Comparison of ENCODE assay signal across 9 mouse cellular contexts in genomic region chr8:85926107-85926506, GRCm38 (mm10).
DNase-seq lines count a peak whose midpoint lies in the region; ATAC-seq and TF ChIP-seq lines count a peak whose summit lies in the region.
"Had no signal": no experiment of that assay in that cellular context is flagged by ENCODE, and none has a peak within 500 bp of the region (broad histone marks: within the 10 kb centered on the region; RNA-seq: fewer than 3 reads in every experiment).

No protein-coding gene starts in this region.

- WGBS in heart, embryonic 13.5 days = 36% methylated on average over 3 of the region's 3 CpGs
- 54% methylated on average over 3 of the region's 3 CpGs for WGBS in heart, embryonic 12.5 days
- 64% methylated on average over 3 of the region's 3 CpGs for WGBS in neural tube, embryonic 13.5 days
- 44% methylated on average over 3 of the region's 3 CpGs for WGBS in kidney, postnatal 0 days
- WGBS in stomach, postnatal 0 days = 38% methylated on average over 3 of the region's 3 CpGs
- 62% methylated on average over 3 of the region's 3 CpGs for WGBS in intestine, embryonic 16.5 days

- H3K4me2 ChIP-seq in heart, embryonic 13.5 days = peak overlapping the region; percentile 11; the same call in 1 of the 2 replicates
- H3K4me2 ChIP-seq in heart, embryonic 12.5 days = no peak overlapping the region
- no peak overlapping the region for H3K4me2 ChIP-seq in neural tube, embryonic 13.5 days
- H3K4me2 ChIP-seq in kidney, postnatal 0 days (ENCODE audit: low read length) = no peak overlapping the region
- H3K4me2 ChIP-seq in stomach, postnatal 0 days (replicated peaks; ENCODE audit: low read depth) = no peak overlapping the region
- H3K4me2 ChIP-seq in intestine, embryonic 16.5 days (ENCODE audit: low read depth, low read length) = no peak overlapping the region
- H3K4me2 ChIP-seq: limb, embryonic 12.5 days; midbrain, embryonic 12.5 days had no signal

- H3K27ac ChIP-seq in heart, embryonic 13.5 days (replicated peaks) = peak overlapping the region; percentile 54
- no peak overlapping the region for H3K27ac ChIP-seq in heart, embryonic 12.5 days (ENCODE audit: poor library complexity, severe bottlenecking)
- H3K27ac ChIP-seq in neural tube, embryonic 13.5 days (replicated peaks) = no peak overlapping the region
- H3K27ac ChIP-seq in kidney, postnatal 0 days = no peak overlapping the region
- H3K27ac ChIP-seq in stomach, postnatal 0 days (replicated peaks) = no peak overlapping the region
- H3K27ac ChIP-seq in intestine, embryonic 16.5 days (ENCODE audit: low read length) = no peak overlapping the region
- H3K27ac ChIP-seq: limb, embryonic 12.5 days; midbrain, embryonic 12.5 days had no signal

- no peak for ATAC-seq in heart, embryonic 13.5 days (ENCODE audit: extremely low read depth, insufficient number of reproducible peaks, low FRiP score, low TSS enrichment)
- no peak for ATAC-seq in heart, embryonic 12.5 days (ENCODE audit: insufficient number of reproducible peaks, low FRiP score)
- peak; percentile 56; the same call in 1 of the 2 replicates for ATAC-seq in neural tube, embryonic 13.5 days (ENCODE audit: low read depth)
- no peak for ATAC-seq in kidney, postnatal 0 days (replicated peaks; ENCODE audit: low FRiP score, low read depth)
- no peak for ATAC-seq in stomach, postnatal 0 days (ENCODE audit: low FRiP score, low TSS enrichment)
- ATAC-seq in intestine, embryonic 16.5 days = no peak

- no peak for TF ChIP-seq EP300 in stomach, postnatal 0 days (optimal IDR thresholded peaks at IDR 0.05)

- no peak overlapping the region for H3K9ac ChIP-seq in heart, embryonic 13.5 days
- no peak overlapping the region for H3K9ac ChIP-seq in heart, embryonic 12.5 days
- no peak overlapping the region for H3K9ac ChIP-seq in neural tube, embryonic 13.5 days
- H3K9ac ChIP-seq in kidney, postnatal 0 days (ENCODE audit: low read depth, low read length) = no peak overlapping the region
- H3K9ac ChIP-seq in stomach, postnatal 0 days (ENCODE audit: low read length) = no peak overlapping the region
- H3K9ac ChIP-seq in intestine, embryonic 16.5 days (ENCODE audit: low read depth, low read length) = no peak overlapping the region
- H3K9ac ChIP-seq: limb, embryonic 12.5 days; midbrain, embryonic 12.5 days had no signal

- peaks cover 22% of the 10 kb centered on the region; the same call in 1 of the 2 replicates for H3K36me3 ChIP-seq in heart, embryonic 13.5 days
- peaks cover 6% of the 10 kb centered on the region; the same call in 1 of the 2 replicates for H3K36me3 ChIP-seq in heart, embryonic 12.5 days
- no peaks in the 10 kb centered on the region for H3K36me3 ChIP-seq in neural tube, embryonic 13.5 days
- no peaks in the 10 kb centered on the region for H3K36me3 ChIP-seq in kidney, postnatal 0 days (ENCODE audit: insufficient read depth, low read length)
- H3K36me3 ChIP-seq in stomach, postnatal 0 days (ENCODE audit: control insufficient read depth, insufficient read depth, low read length) = no peaks in the 10 kb centered on the region
- H3K36me3 ChIP-seq in intestine, embryonic 16.5 days (ENCODE audit: control insufficient read depth, insufficient read depth, low read length) = no peaks in the 10 kb centered on the region
- H3K36me3 ChIP-seq: limb, embryonic 12.5 days; midbrain, embryonic 12.5 days had no signal

- H3K4me1 ChIP-seq in heart, embryonic 13.5 days = peaks cover 17% of the 10 kb centered on the region
- H3K4me1 ChIP-seq in heart, embryonic 12.5 days (replicated peaks) = peaks cover 5% of the 10 kb centered on the region; the same call in 1 of the 2 replicates
- H3K4me1 ChIP-seq in neural tube, embryonic 13.5 days (replicated peaks) = no peaks in the 10 kb centered on the region
- no peaks in the 10 kb centered on the region for H3K4me1 ChIP-seq in kidney, postnatal 0 days (replicated peaks; ENCODE audit: insufficient read depth, low read length)
- H3K4me1 ChIP-seq in stomach, postnatal 0 days (replicated peaks; ENCODE audit: control insufficient read depth, insufficient read depth) = no peaks in the 10 kb centered on the region
- H3K4me1 ChIP-seq in intestine, embryonic 16.5 days (ENCODE audit: control insufficient read depth, insufficient read depth, low read length) = no peaks in the 10 kb centered on the region
- H3K4me1 ChIP-seq: limb, embryonic 12.5 days; midbrain, embryonic 12.5 days had no signal

- H3K4me3 ChIP-seq in heart, embryonic 13.5 days = no peak overlapping the region
- H3K4me3 ChIP-seq in heart, embryonic 12.5 days = no peak overlapping the region
- H3K4me3 ChIP-seq in neural tube, embryonic 13.5 days = no peak overlapping the region
- no peak overlapping the region for H3K4me3 ChIP-seq in kidney, postnatal 0 days (replicated peaks; ENCODE audit: low read depth, low read length)
- no peak overlapping the region for H3K4me3 ChIP-seq in stomach, postnatal 0 days (ENCODE audit: low read depth, low read length)
- H3K4me3 ChIP-seq in intestine, embryonic 16.5 days (ENCODE audit: low read length) = no peak overlapping the region
- H3K4me3 ChIP-seq: limb, embryonic 12.5 days; midbrain, embryonic 12.5 days had no signal

- H3K27me3 ChIP-seq in heart, embryonic 13.5 days (replicated peaks) = no peaks in the 10 kb centered on the region
- H3K27me3 ChIP-seq in heart, embryonic 12.5 days (replicated peaks) = no peaks in the 10 kb centered on the region
- no peaks in the 10 kb centered on the region for H3K27me3 ChIP-seq in neural tube, embryonic 13.5 days
- no peaks in the 10 kb centered on the region for H3K27me3 ChIP-seq in kidney, postnatal 0 days (ENCODE audit: insufficient read depth, low read length)
- H3K27me3 ChIP-seq in stomach, postnatal 0 days (ENCODE audit: control insufficient read depth, insufficient read depth, low read length) = no peaks in the 10 kb centered on the region
- no peaks in the 10 kb centered on the region for H3K27me3 ChIP-seq in intestine, embryonic 16.5 days (replicated peaks; ENCODE audit: control insufficient read depth, insufficient read depth, low read length)
- H3K27me3 ChIP-seq: limb, embryonic 12.5 days; midbrain, embryonic 12.5 days had no signal

- H3K9me3 ChIP-seq in heart, embryonic 13.5 days = no peaks in the 10 kb centered on the region
- no peaks in the 10 kb centered on the region for H3K9me3 ChIP-seq in heart, embryonic 12.5 days (replicated peaks)
- no peaks in the 10 kb centered on the region for H3K9me3 ChIP-seq in neural tube, embryonic 13.5 days
- H3K9me3 ChIP-seq in kidney, postnatal 0 days (replicated peaks; ENCODE audit: low read length) = no peaks in the 10 kb centered on the region
- no peaks in the 10 kb centered on the region for H3K9me3 ChIP-seq in stomach, postnatal 0 days (ENCODE audit: control insufficient read depth, low read length)
- no peaks in the 10 kb centered on the region for H3K9me3 ChIP-seq in intestine, embryonic 16.5 days (ENCODE audit: control insufficient read depth, low read length)
- H3K9me3 ChIP-seq: limb, embryonic 12.5 days; midbrain, embryonic 12.5 days had no signal

- no peak for TF ChIP-seq CTCF in kidney, postnatal 0 days (IDR thresholded peaks at IDR 0.05; ENCODE audit: low read depth)
- no peak for TF ChIP-seq CTCF in stomach, postnatal 0 days (IDR thresholded peaks at IDR 0.05; ENCODE audit: low read depth)

- no peak for DNase-seq in neural tube, embryonic 10.5 days (ENCODE audit: extremely low spot score, low spot score)
- DNase-seq in kidney, postnatal 0 days (ENCODE audit: low spot score) = peak; percentile 71
- DNase-seq in stomach, postnatal 0 days (ENCODE audit: low spot score) = no peak
